Mouse (Mus musculus) thymus, adult 2 months (tissue): ENCODE results near the gene Nae1. TPM values are rescaled to one million over a fixed set of nuclear protein-coding genes. Genes with fewer than 3 reads are reported as not detected.
"Not testable (repeated sequence)": the region's sequence is repeated elsewhere in the genome, so short reads cannot be mapped to it uniquely, and the experiment has no call there.

Experiments used
- DNase-seq: peaks from one replicate; pipeline ENCODE4 v3.0.0; 2021
- H3K27ac ChIP-seq: fragments of 200-500 bp; 2 replicates; pipeline ENCODE4 v1.5.1; 2012; ENCODE audit warnings: low read length, control low read depth; ENCODE audit not compliant: control insufficient read depth, insufficient read depth
- H3K27me3 ChIP-seq: fragments of 200-500 bp; 2 replicates; pipeline ENCODE4 v1.6.1; 2012; ENCODE audit warnings: mild to moderate bottlenecking, low read length, moderate library complexity, mixed read lengths; ENCODE audit not compliant: control insufficient read depth, insufficient read depth
- H3K36me3 ChIP-seq: fragments of 200-500 bp; 2 replicates; pipeline ENCODE4 v1.6.1; 2012; ENCODE audit warnings: mild to moderate bottlenecking, low read length, moderate library complexity; ENCODE audit not compliant: control insufficient read depth, insufficient read depth
- H3K4me1 ChIP-seq: fragments of 200-500 bp; replicated peaks from 2 replicates; pipeline ENCODE4 v1.6.1; 2012; ENCODE audit warnings: low read length; ENCODE audit not compliant: control insufficient read depth, insufficient read depth
- H3K4me3 ChIP-seq: fragments of 200-500 bp; 2 replicates; pipeline ENCODE4 v1.5.1; 2012; ENCODE audit warnings: mild to moderate bottlenecking, low read length, control low read depth, moderate library complexity; ENCODE audit not compliant: control insufficient read depth, insufficient read depth
- CTCF ChIP-seq: fragments of 200-500 bp; IDR thresholded peaks from 2 replicates; pipeline ENCODE4 v1.5.1; 2012; ENCODE audit warnings: mild to moderate bottlenecking, control low read depth, low read length, moderate library complexity, borderline replicate concordance; ENCODE audit not compliant: control insufficient read depth, poor library complexity, insufficient read depth; ENCODE audit errors: extremely low read depth
- POLR2A ChIP-seq: fragments of 200-500 bp; IDR thresholded peaks from 2 replicates; pipeline ENCODE4 v1.6.1; 2012; ENCODE audit warnings: mild to moderate bottlenecking, low read length, control low read depth, moderate library complexity; ENCODE audit not compliant: control insufficient read depth, poor library complexity, insufficient read depth; ENCODE audit errors: extremely low read depth
- WGBS: fragments of 180-500 bp; shearing (Covaris S2); methylation state at CpG from one replicate; pipeline ENCODE4 v1.1.7; 2018; 5-methylcytosine and 5-hydroxymethylcytosine counted together
- polyA plus RNA-seq: library from polyadenylated mRNA; depleted of rRNA; stranded (reverse); fragments of >200 nt; gene quantifications from 2 replicates; pipeline ENCODE4 v1.2.3, GENCODE M21; 2012; rRNA removed

Gene Nae1
- 8.9 and 14.3 TPM in 2 replicates for polyA plus RNA-seq

GRCm38 (mm10) chr8:104533971-104534778, at the start of gene Nae1, which contains the start of gene Car7:
Gene Nae1, minus strand, starts transcription at chr8:104534637.
Gene Car7, plus strand, starts transcription at chr8:104534689.
- TF ChIP-seq CTCF (peak; percentile 99), POLR2A (peak; percentile 82; the same call in 1 of the 2 replicates)
- under 1% methylated on average over 70 of the region's 70 CpGs for WGBS
- H3K27ac ChIP-seq = no peak within 1 kb of the TSS

DNA sequence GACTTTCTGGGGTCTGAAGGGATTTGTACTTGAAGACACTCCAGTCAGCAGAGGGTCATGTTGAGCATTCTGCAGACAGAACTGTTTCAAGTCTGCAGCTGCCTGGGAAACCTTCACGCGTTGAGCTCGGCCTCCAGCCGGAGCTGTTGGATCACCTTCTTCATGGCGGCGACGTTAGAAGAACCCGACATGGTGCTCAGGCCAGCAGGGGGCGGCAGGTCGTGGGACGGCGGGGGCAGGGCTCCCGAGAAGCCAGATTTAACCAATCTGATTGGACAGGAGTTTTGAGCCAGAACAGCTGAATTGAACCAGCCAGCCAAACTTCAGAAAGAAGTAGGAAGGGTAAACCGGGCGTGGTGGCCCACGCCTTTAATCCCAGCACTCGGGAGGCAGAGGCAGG, 43.2 kb upstream of the Nae1 start:
- not testable (repeated sequence) for H3K4me1 ChIP-seq, H3K4me3 ChIP-seq, DNase-seq, H3K36me3 ChIP-seq, H3K27me3 ChIP-seq, H3K27ac ChIP-seq
- 85% methylated on average over 17 of the region's 17 CpGs for WGBS

More at GRCm38 (mm10) chr8:104533971-104534778, at the start of gene Nae1, which contains the start of gene Car7:
- Histone ChIP-seq H3K36me3 (peaks cover 8% of the 10 kb centered on the region; the same call in 1 of the 2 replicates), H3K27me3 (no peaks in the 10 kb centered on the region), H3K4me1 (peaks cover 12% of the 10 kb centered on the region), H3K4me3 (peak within 1 kb of the TSS; percentile 90)
- peak; percentile 94 for DNase-seq

- H3K4me1 ChIP-seq = no peaks in the 10 kb centered on the region
- DNase-seq = no peak
- no peaks in the 10 kb centered on the region for H3K36me3 ChIP-seq
- no peak overlapping the region for H3K4me3 ChIP-seq
- TF ChIP-seq POLR2A (no peak), CTCF (no peak)
- H3K27me3 ChIP-seq = no peaks in the 10 kb centered on the region
- H3K27ac ChIP-seq = no peak overlapping the region
- WGBS = 97% methylated on average over 3 of the region's 3 CpGs
Measured at GRCm38 (mm10) chr8:104576820-104577219, 42.4 kb upstream of the Nae1 start.

DNA sequence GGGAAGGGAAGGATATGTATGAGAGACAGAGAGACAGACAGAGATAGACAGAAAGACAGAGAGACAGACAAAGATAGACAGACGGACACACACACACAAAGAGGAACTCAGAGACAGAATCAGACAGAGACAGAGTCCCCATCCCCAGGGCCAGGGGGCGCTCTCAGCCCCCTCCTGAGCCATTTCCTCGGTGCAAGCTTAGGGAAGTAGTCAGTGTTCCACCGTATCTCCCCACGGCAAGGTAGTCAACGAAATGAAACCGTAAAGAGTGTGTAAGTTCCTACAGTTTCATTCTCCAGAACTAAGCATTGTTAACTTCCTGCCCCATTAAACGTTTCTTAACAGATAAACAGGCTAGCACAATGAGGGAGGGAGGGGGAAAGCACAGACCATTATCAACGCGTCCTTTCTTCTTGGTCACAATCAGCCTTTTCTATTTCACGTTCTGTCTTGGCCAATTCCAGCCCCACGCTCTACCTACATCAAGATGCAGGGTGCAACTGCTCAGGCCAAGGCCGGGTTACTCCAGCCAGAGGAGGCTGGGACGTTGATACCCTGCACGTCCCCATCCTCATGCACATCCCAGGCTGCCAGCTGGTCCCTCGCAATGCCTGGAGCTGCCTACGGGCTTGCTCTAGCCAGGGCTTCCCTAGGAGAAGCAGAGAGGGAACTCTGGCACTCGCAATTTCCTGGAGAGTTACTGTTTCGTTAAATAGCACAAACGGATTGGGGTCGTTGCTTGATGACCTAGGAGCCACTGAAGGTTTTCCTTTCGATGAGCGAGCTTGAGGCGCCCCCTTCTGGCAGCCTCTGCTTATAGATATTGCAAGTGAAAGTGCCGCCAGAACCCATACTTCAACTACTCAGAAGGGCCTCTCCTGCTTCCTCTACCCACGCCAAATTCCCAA, 36.3 kb upstream of the Nae1 start:
- no peaks in the 10 kb centered on the region for H3K36me3 ChIP-seq
- TF ChIP-seq CTCF = peak; percentile 79; the same call in 1 of the 2 replicates
- no peak for TF ChIP-seq POLR2A
- peak overlapping the region; percentile 84 for H3K4me3 ChIP-seq
- peak overlapping the region; percentile 6; the same call in 1 of the 2 replicates for H3K27ac ChIP-seq
- no peaks in the 10 kb centered on the region for H3K4me1 ChIP-seq
- WGBS = 2% methylated on average over 26 of the region's 26 CpGs
- no peaks in the 10 kb centered on the region for H3K27me3 ChIP-seq
- peak; percentile 86 for DNase-seq

GRCm38 (mm10) chr8:104569559-104569958, 35.1 kb upstream of the Nae1 start:
- Histone ChIP-seq H3K27ac (no peak overlapping the region), H3K27me3 (no peaks in the 10 kb centered on the region), H3K4me3 (no peak overlapping the region), H3K4me1 (no peaks in the 10 kb centered on the region; the same call in 1 of the 2 replicates), H3K36me3 (no peaks in the 10 kb centered on the region)
- 96% methylated on average over 1 of the region's 1 CpGs for WGBS
- TF ChIP-seq POLR2A = no peak
- TF ChIP-seq CTCF = no peak
- DNase-seq = no peak

DNA sequence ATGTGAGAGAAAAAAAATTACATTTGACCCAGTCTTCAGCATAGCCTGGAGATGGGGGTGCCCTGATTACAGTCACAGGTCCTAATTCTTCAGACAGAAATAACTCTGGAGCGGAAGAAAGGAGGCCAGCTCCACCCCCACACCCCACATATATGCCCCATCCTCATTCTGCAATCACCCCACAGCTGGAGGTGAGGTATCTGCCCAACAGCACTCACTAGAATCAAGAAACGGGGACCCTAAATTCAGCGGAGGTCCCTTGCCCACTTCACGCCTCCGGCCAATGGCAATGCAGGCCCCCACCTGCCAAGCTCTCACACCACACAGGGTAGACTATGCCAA, 31.0 kb upstream of the Nae1 start:
- WGBS = 92% methylated on average over 5 of the region's 5 CpGs
- no peaks in the 10 kb centered on the region for H3K36me3 ChIP-seq

More for the DNA sequence above, 31.0 kb upstream of the Nae1 start:
- Histone ChIP-seq H3K4me3 (no peak overlapping the region), H3K27ac (no peak overlapping the region), H3K27me3 (no peaks in the 10 kb centered on the region), H3K4me1 (no peaks in the 10 kb centered on the region; the same call in 1 of the 2 replicates)
- DNase-seq = no peak
- TF ChIP-seq POLR2A = no peak
- no peak for TF ChIP-seq CTCF
